Mouse (Mus musculus): ENCODE results near the gene Bloc1s2. TPM values are rescaled to one million over a fixed set of nuclear protein-coding genes. Genes with fewer than 3 reads are reported as not detected.

The Bloc1s2 gene
- total and polyA plus RNA-seq, 3 experiments: 151 to 193 TPM; not detected in 1

DNA sequence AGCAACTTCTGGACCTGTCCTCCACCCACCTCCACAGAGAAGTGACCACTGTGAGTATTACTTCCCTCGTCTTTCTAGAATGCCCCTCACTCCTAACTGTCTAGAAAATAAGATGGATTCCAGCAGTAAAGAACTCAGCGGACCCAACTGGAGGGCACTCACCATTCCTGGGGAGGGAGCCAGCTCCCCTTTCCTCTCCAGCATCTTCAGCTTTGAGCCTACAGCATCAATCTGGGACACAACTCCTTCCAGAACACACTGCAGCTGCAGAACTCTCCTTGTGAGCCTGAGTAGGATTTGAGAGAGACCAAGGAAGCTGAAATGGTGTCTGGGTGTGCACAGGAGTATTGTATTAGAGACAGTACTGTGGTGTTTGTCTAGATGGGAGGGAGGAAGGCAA lies 2.7 kb upstream of the Bloc1s2 start:
- no peak overlapping the region for H3K27ac ChIP-seq (ENCODE audit: control insufficient read depth, low read depth, low read length)
- no peak for DNase-seq (ENCODE audit: low read depth, low spot score)
- TF ChIP-seq TBP (IDR thresholded peaks at IDR 0.05; ENCODE audit: low read depth, low read length): no peak
- no peak for TF ChIP-seq NRF1 (IDR thresholded peaks at IDR 0.05; ENCODE audit: insufficient read depth, low read depth, low read length, poor library complexity, severe bottlenecking)
- TF ChIP-seq ZMIZ1 (IDR thresholded peaks at IDR 0.05; ENCODE audit: low read depth, low read length): no peak
- no peak for TF ChIP-seq ETS1 (IDR thresholded peaks at IDR 0.05; ENCODE audit: low read depth, low read length)
- TF ChIP-seq MYB (IDR thresholded peaks at IDR 0.05; ENCODE audit: low read depth, low read length): no peak
- no peak for TF ChIP-seq UBTF (IDR thresholded peaks at IDR 0.05; ENCODE audit: borderline replicate concordance, insufficient read depth, low read depth, low read length)
- TF ChIP-seq EP300 (IDR thresholded peaks at IDR 0.05; ENCODE audit: low read depth in 1 of 2, low read length in 2 of 2): no peak
- no peak for TF ChIP-seq MAFK (IDR thresholded peaks at IDR 0.05; ENCODE audit: borderline replicate concordance, low read depth, low read length)
- TF ChIP-seq CHD2 (IDR thresholded peaks at IDR 0.05; ENCODE audit: low read length): no peak
- no peak for TF ChIP-seq BHLHE40 (IDR thresholded peaks at IDR 0.05; ENCODE audit: borderline replicate concordance, low read depth, low read length)
- TF ChIP-seq KAT2A (conservative IDR thresholded peaks at IDR 0.05; ENCODE audit: low read depth, low read length): no peak
- no peak for TF ChIP-seq RCOR1 (IDR thresholded peaks at IDR 0.05; ENCODE audit: low read depth, low read length)
- no peak for TF ChIP-seq MYC (IDR thresholded peaks at IDR 0.05; ENCODE audit: low read depth, low read length)
- no peak for TF ChIP-seq USF1 (IDR thresholded peaks at IDR 0.05; ENCODE audit: low read depth, low read length)

DNA sequence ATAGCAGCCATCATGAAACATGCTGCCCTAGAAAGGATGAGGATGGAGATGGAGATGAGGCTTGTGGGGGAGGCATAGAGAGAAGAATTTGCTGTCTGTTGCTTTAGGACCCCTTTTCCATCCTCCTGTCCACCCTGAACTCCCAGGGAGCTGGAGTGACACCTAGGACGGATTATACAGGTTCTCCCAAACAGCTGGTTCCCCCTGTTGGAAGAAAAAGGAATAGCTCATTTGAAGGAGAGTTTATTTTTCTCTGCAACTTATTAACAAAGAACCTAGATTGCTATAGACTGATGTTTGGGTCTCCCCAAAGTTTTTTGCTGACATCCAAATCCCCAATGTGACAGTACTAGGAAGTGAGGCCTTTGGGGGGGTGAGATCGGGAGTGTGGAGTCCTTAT lies 2.1 kb upstream of the Bloc1s2 start:
- peak; percentile 34 for DNase-seq (ENCODE audit: low read depth, low spot score)
- TF ChIP-seq CTCF (IDR thresholded peaks at IDR 0.05 in 2 of 3, conservative IDR thresholded peaks at IDR 0.05 in 1 of 3; ENCODE audit: control insufficient read depth in 1 of 3, insufficient read depth in 1 of 3, low read depth in 2 of 3, low read length in 3 of 3, poor library complexity in 1 of 3, severe bottlenecking in 1 of 3): peak in 2 of 3 experiments; percentile 32 to 55; a peak in 4 of 6 replicates
- no peak for TF ChIP-seq ETS1 (IDR thresholded peaks at IDR 0.05; ENCODE audit: low read depth, low read length)
- no peak for TF ChIP-seq MAFK (IDR thresholded peaks at IDR 0.05; ENCODE audit: borderline replicate concordance, low read depth, low read length)
- 0 out of 2 replicates have a peak, but pooled peaks have one; percentile 36 for TF ChIP-seq MAZ (IDR thresholded peaks at IDR 0.05; ENCODE audit: low read depth, low read length)
- TF ChIP-seq SMC3 (IDR thresholded peaks at IDR 0.05; ENCODE audit: low read depth, low read length): 0 out of 2 replicates have a peak, but pooled peaks have one; percentile 31
- peak; percentile 52 for TF ChIP-seq RAD21 (IDR thresholded peaks at IDR 0.05; ENCODE audit: low read depth, low read length)
- TF ChIP-seq TBP (IDR thresholded peaks at IDR 0.05; ENCODE audit: low read depth, low read length): no peak
- Histone ChIP-seq H3K79me2 (ENCODE audit: control insufficient read depth, insufficient read depth, low read length, poor library complexity) (peaks cover 21% of the 10 kb centered on the region), H3K27me3 (ENCODE audit: control insufficient read depth in 1 of 2, insufficient read depth in 2 of 2, low read length in 2 of 2) (peaks cover 16 to 17% of the 10 kb centered on the region in 2 experiments), H3K4me1 (ENCODE audit: control insufficient read depth in 1 of 2, insufficient read depth in 2 of 2, low read length in 2 of 2) (peaks cover 12 to 27% of the 10 kb centered on the region in 2 experiments), H3K27ac (ENCODE audit: control insufficient read depth, low read depth, low read length) (no peak overlapping the region), H3K9me3 (replicated peaks; ENCODE audit: insufficient read depth, low read length) (no peaks in the 10 kb centered on the region), H3K36me3 (ENCODE audit: control insufficient read depth in 1 of 2, insufficient read depth in 2 of 2, low read length in 2 of 2) (peaks cover 3 to 21% of the 10 kb centered on the region in 2 experiments), H3K9ac (ENCODE audit: control insufficient read depth, low read depth, low read length, poor library complexity, severe bottlenecking) (no peak overlapping the region), H3K4me3 (ENCODE audit: control insufficient read depth in 1 of 2, insufficient read depth in 1 of 2, low read depth in 2 of 2, low read length in 2 of 2) (no peak overlapping the region)

More for the DNA sequence above, 2.7 kb upstream of the Bloc1s2 start:
- H3K4me3 ChIP-seq (ENCODE audit: control insufficient read depth in 1 of 2, insufficient read depth in 1 of 2, low read depth in 2 of 2, low read length in 2 of 2): no peak overlapping the region
- H3K4me1 ChIP-seq (ENCODE audit: control insufficient read depth in 1 of 2, insufficient read depth in 2 of 2, low read length in 2 of 2): peaks cover 7 to 22% of the 10 kb centered on the region in 2 experiments
- H3K27me3 ChIP-seq (ENCODE audit: control insufficient read depth in 1 of 2, insufficient read depth in 2 of 2, low read length in 2 of 2): peaks cover 16 to 17% of the 10 kb centered on the region in 2 experiments
- peaks cover 0 to 14% of the 10 kb centered on the region in 2 experiments; a peak in 2 of 4 replicates for H3K36me3 ChIP-seq (ENCODE audit: control insufficient read depth in 1 of 2, insufficient read depth in 2 of 2, low read length in 2 of 2)
- H3K9ac ChIP-seq (ENCODE audit: control insufficient read depth, low read depth, low read length, poor library complexity, severe bottlenecking): no peak overlapping the region
- no peaks in the 10 kb centered on the region for H3K9me3 ChIP-seq (replicated peaks; ENCODE audit: insufficient read depth, low read length)
- H3K79me2 ChIP-seq (ENCODE audit: control insufficient read depth, insufficient read depth, low read length, poor library complexity): peaks cover 17% of the 10 kb centered on the region

Data from MEL (cell line).